Mouse (Mus musculus) small intestine, adult 2 months (tissue): ENCODE results near the gene Rapgef5. TPM values are rescaled to one million over a fixed set of nuclear protein-coding genes. Genes with fewer than 3 reads are reported as not detected.

Experiments
- H3K27ac ChIP-seq: fragments of 200-500 bp; 2 replicates; pipeline ENCODE4 v1.5.1; 2012; ENCODE audit warnings: low read depth, low read length, control low read depth, inconsistent platforms; ENCODE audit not compliant: insufficient read depth
- H3K27me3 ChIP-seq: fragments of 200-500 bp; 2 replicates; pipeline ENCODE4 v1.6.1; 2012; ENCODE audit warnings: mild to moderate bottlenecking, moderate library complexity, low read length, inconsistent platforms; ENCODE audit not compliant: control insufficient read depth, insufficient read depth
- H3K36me3 ChIP-seq: fragments of 200-500 bp; 2 replicates; pipeline ENCODE4 v1.6.1; 2012; ENCODE audit warnings: mild to moderate bottlenecking, low read length, control low read depth, inconsistent platforms; ENCODE audit not compliant: control insufficient read depth, insufficient read depth
- H3K4me1 ChIP-seq: fragments of 200-500 bp; 2 replicates; pipeline ENCODE4 v1.6.1; 2012; ENCODE audit warnings: low read length, inconsistent platforms, mixed read lengths; ENCODE audit not compliant: control insufficient read depth, insufficient read depth, insufficient read length
- H3K4me3 ChIP-seq: fragments of 200-500 bp; 2 replicates; pipeline ENCODE4 v1.5.1; 2012; ENCODE audit warnings: low read depth, mild to moderate bottlenecking, control low read depth, inconsistent platforms, low read length, moderate library complexity
- CTCF ChIP-seq: fragments of 200-500 bp; IDR thresholded peaks from 2 replicates; pipeline ENCODE4 v1.5.1; 2012; ENCODE audit warnings: low read depth, mild to moderate bottlenecking, control low read depth, inconsistent platforms, low read length, moderate library complexity, mixed read lengths; ENCODE audit not compliant: insufficient replicate concordance, insufficient read length; ENCODE audit errors: extremely low read depth
- POLR2A ChIP-seq: fragments of 200-500 bp; IDR thresholded peaks from 2 replicates; pipeline ENCODE4 v1.6.1; 2012; ENCODE audit warnings: low read depth, mild to moderate bottlenecking, control low read depth, inconsistent platforms, low read length, moderate library complexity
- WGBS: fragments of 180-500 bp; shearing (Covaris S2); methylation state at CpG from one replicate; pipeline ENCODE4 v1.1.7; 2018; 5-methylcytosine and 5-hydroxymethylcytosine counted together
- polyA plus RNA-seq: library from polyadenylated mRNA; depleted of rRNA; stranded (reverse); fragments of >200 nt; gene quantifications from 2 replicates; pipeline ENCODE4 v1.2.3, GENCODE M21; 2012

The Rapgef5 gene
- polyA plus RNA-seq, 1 experiment = 4.7 TPM

- Histone ChIP-seq H3K4me3 (no peak overlapping the region), H3K27me3 (no peaks in the 10 kb centered on the region), H3K27ac (no peak overlapping the region), H3K36me3 (no peaks in the 10 kb centered on the region), H3K4me1 (0 out of 2 replicates have a peak, but pooled peaks cover 2% of the 10 kb centered on the region)
- 71% methylated on average over 3 of the region's 3 CpGs for WGBS
- TF ChIP-seq POLR2A (no peak), CTCF (no peak)
Observed at GRCm38 (mm10) chr12:117496501-117497176, 19.6 kb upstream of the Rapgef5 start.

DNA sequence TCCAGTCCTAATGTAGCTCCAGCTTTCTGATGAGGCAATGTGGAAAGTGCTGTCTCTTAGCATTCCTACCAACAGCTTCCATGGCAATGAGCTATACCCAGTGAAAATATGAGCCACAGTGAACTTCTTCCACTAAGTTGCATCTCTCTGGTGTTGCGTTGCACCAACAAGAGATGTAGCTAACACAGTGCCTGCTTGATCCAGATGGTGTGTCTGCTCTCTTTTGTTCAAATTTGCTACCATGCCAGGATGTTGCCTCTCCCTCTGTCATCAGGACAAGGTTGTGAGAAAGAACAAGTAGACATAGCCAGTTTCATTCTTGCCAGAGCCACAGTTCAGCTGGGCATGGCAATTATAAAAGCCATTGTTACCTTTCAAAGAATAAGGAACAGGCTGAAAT is 18.9 kb upstream of the Rapgef5 start:
- H3K4me3 ChIP-seq = no peak overlapping the region
- H3K27ac ChIP-seq = no peak overlapping the region
- 98% methylated on average over 1 of the region's 1 CpGs for WGBS
- no peaks in the 10 kb centered on the region for H3K36me3 ChIP-seq
- TF ChIP-seq CTCF (no peak), POLR2A (no peak)
- no peaks in the 10 kb centered on the region for H3K27me3 ChIP-seq
- 0 out of 2 replicates have a peak, but pooled peaks cover 2% of the 10 kb centered on the region for H3K4me1 ChIP-seq

DNA sequence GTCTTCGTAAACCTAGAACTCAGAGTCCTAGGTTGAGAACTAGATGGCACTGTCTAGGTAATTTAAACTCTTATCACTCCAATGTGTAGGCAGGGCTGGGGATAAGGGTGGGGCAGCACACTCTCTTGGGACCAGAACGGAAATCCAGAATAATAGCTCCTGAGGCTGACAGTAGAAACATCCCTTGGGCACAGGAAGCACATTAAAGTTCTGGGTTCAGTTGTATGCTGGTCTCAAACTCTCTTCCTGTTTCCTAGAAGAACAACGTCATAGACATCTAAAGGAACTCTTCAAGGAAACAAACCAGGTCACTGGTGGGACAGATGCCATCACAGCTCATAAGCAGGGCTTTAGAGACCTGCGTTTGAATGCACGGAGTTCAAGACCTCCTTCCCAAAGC is 17.0 kb upstream of the Rapgef5 start:
- WGBS = 65% methylated on average over 5 of the region's 5 CpGs
- Histone ChIP-seq H3K4me1 (0 out of 2 replicates have a peak, but pooled peaks cover 2% of the 10 kb centered on the region), H3K36me3 (no peaks in the 10 kb centered on the region), H3K27ac (no peak overlapping the region), H3K27me3 (no peaks in the 10 kb centered on the region), H3K4me3 (no peak overlapping the region)
- TF ChIP-seq CTCF (no peak), POLR2A (no peak)

DNA sequence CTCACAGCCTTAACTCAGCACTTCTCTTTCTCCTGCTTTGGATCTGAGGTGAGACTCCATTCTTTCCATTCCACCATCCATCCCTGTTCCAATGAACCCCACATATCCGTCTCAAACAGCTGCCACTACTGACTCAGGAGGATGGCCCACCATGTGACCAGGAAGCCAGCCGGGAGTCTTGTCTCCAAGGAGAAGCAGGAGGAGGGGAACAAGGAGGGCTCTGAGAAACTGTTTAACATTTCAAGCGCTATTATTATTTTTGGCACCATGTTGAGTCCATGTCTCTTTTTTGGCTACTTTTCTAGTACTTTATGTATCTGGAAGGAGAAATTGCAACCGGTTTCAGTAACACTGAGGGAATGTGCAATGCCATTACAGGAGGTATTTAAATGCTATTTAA is 15.1 kb upstream of the Rapgef5 start:
- no peak overlapping the region for H3K4me3 ChIP-seq
- H3K27ac ChIP-seq = no peak overlapping the region
- WGBS = 76% methylated on average over 4 of the region's 4 CpGs
- TF ChIP-seq CTCF = no peak
- no peak for TF ChIP-seq POLR2A
- H3K36me3 ChIP-seq = no peaks in the 10 kb centered on the region
- H3K27me3 ChIP-seq = no peaks in the 10 kb centered on the region
- 0 out of 2 replicates have a peak, but pooled peaks cover 2% of the 10 kb centered on the region for H3K4me1 ChIP-seq

DNA sequence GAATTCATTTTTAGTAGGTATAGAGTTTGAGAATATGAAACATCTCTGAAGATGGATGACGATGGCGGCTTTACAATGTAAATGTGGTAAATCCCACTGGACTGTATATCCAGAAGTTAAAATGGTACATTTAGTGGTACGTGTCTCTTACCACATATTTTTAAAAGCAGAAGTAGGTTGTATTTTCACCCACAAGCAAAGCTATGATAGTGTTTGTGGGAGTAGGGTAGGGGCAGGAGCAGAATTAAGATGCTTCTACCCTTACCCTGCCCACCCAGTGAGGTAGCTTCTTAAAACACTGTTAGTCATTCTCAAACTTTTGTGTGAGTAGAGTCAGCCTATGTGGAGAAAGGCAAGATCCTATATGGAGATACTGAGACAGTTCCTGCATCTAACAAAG is 13.4 kb upstream of the Rapgef5 start:
- peaks cover 4% of the 10 kb centered on the region for H3K4me1 ChIP-seq
- no peaks in the 10 kb centered on the region for H3K36me3 ChIP-seq
- no peak overlapping the region for H3K27ac ChIP-seq
- 92% methylated on average over 3 of the region's 3 CpGs for WGBS
- no peak for TF ChIP-seq CTCF
- no peak for TF ChIP-seq POLR2A
- H3K4me3 ChIP-seq = no peak overlapping the region
- no peaks in the 10 kb centered on the region for H3K27me3 ChIP-seq

- H3K27ac ChIP-seq = no peak overlapping the region
- no peaks in the 10 kb centered on the region for H3K36me3 ChIP-seq
- 21% methylated on average over 2 of the region's 2 CpGs for WGBS
- no peak for TF ChIP-seq CTCF
- no peak for TF ChIP-seq POLR2A
- no peak overlapping the region for H3K4me3 ChIP-seq
- H3K4me1 ChIP-seq = peaks cover 10% of the 10 kb centered on the region
- no peaks in the 10 kb centered on the region; the same call in 1 of the 2 replicates for H3K27me3 ChIP-seq
Observed at GRCm38 (mm10) chr12:117505163-117505562, 11.1 kb upstream of the Rapgef5 start.

DNA sequence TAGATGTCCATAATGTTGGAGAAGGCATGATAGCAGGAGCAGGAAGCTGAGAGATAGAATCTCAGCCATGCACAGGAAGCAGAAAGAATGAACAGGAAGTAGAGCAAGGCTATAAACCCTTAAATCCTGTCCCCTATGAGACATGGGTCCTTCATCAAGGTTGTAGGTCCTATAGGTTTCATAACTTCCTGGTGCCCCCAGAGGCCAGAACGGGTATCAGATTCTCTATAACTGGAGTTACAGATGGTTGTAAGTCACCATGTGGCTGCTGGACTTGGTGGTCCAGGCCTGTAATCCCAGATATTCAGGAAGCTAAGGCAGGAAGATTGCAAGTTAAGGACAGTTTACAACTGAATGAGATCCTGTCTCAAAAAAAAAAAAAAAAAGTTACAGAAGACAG is 8.5 kb upstream of the Rapgef5 start:
- TF ChIP-seq CTCF (no peak), POLR2A (no peak)
- H3K27ac ChIP-seq = peak overlapping the region; percentile 12; the same call in 1 of the 2 replicates
- no peaks in the 10 kb centered on the region; the same call in 1 of the 2 replicates for H3K27me3 ChIP-seq
- peaks cover 11% of the 10 kb centered on the region for H3K4me1 ChIP-seq
- WGBS = 27% methylated on average over 1 of the region's 1 CpGs
- no peaks in the 10 kb centered on the region for H3K36me3 ChIP-seq
- no peak overlapping the region for H3K4me3 ChIP-seq
